Mouse (Mus musculus) cerebellum, adult 11 months (tissue): ENCODE results near the gene Hibadh.
"Not testable (repeated sequence)": the region's sequence is repeated elsewhere in the genome, so short reads cannot be mapped to it uniquely, and the experiment has no call there.

ENCODE experiments used
- DNase-seq: peaks from one replicate; pipeline ENCODE4 v3.0.0; 2022

The Hibadh gene

DNA sequence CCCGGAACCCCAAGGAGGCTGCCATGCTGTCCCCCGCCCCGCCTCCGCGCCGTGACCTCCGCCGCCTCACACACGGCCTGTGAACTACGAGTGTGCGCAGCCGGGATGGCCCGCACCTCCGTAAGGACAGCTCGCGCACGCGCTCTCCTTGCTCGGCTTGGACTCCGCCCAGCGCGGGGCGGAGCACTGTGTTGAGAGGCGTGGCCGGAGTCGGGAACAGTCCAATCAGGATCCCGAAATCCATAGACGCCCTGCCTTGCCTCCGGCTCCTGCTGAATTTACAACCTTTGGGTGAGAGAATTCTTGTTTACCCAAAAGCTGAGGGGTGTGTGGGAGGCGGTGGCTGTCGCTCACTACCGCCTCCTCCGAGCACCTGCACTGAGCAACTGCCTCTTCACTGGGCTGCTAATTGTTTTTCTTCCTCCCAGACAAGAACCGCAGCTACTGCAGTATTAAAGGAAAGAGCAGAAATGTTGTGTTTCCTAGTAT, at the start of gene Hibadh:
TSS of gene Hibadh (minus strand) at position 166 of the 489 bp plus-strand sequence.
- DNase-seq = peak; percentile 99

DNA sequence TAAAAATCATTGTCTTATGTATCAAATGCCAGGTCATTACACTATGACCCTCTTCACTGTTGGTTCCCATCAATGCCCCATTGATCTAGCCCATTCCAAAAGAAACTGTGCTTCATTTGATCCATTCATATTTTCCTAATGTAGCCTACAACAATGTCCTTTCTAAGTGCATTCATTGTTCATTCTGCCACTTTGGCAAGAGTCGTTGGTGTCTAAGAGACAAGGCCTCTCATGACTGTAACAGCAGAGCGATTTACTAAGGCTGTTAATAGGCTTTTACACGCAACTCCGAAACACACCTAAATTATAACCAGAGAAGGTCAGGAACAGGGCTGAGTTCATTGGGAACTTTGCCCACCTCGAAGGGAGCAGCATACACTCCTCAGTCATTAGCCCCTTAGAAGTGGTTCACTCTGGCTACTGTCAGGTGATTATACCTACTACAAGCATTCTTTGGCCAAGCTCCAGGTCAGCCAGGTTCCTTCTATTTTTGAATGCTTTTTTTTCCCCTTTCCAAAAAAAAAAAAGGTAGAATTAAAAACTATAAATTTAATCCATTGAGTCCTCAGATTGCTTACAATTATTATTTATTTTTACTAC, 46.8 kb upstream of the Hibadh start:
- DNase-seq = no peak

DNA sequence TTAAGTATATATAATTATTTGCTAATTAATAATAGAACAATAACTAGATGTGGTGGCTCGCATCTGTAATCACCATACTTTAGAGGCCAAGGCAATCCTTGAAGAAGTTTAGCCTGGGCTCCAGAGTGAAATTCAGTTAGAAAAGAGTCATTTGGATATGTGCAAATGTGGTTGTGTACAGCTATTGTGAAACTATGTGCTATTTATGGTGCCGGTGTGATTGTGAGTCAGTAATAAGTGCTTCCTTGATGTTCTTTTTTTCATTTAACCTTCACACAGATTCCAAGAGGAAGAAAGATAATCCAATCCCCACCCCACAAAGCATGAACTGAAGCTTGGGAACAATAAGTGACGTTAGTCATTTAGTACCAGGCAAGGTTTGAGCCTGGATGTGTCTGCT, 42.4 kb upstream of the Hibadh start:
- no peak for DNase-seq

- DNase-seq = no peak
These were observed 41.8 kb upstream of the Hibadh start for GRCm38 (mm10) chr6:52681847-52682485.

DNA sequence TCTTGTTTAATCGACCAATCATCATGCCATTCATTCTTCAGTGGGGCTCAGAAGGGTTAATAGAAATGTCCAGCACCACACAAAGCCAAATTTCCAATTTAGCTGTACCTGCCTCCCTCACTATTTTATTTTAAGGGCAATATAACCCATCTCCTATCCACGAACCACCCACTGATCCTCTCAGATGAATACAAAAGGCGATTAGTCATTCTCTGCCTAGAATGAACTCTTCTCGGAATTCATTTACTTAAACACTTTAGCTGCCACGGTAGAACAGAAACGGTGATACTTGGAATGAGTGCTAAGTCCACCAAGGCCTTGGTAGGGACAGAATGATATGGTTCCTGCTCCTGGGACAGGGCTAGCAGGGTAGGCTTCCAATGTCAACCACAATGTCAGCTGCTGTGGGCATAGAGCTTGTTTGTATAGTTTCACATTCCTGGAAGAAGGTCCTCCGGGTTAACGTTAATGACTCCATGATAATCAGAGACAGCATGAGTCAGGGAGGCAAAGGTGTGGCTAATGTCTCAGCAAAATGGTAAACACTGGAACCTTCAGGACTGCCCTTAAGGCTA, 40.4 kb upstream of the Hibadh start:
- DNase-seq = no peak

- DNase-seq = no peak
These were observed 39.4 kb upstream of the Hibadh start for GRCm38 (mm10) chr6:52679565-52679964.

DNA sequence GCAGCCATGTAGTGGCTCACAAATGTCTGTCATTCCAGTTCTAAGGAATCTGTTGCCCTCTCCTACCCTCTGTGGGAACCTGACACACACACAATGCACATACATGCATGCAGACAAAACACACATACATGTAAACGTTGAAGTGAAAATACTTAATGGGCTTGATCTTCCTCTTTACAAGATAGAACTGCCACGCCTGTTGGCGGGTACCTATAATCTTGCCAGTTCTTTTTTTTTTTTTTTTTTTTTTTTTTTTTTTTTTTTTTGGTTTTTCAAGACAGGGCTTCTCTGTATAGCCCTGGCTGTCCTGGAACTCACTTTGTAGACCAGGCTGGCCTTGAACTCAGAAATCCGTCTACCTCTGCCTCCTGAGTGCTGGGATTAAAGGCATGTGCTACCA, 37.3 kb upstream of the Hibadh start:
- not testable (repeated sequence) for DNase-seq

DNA sequence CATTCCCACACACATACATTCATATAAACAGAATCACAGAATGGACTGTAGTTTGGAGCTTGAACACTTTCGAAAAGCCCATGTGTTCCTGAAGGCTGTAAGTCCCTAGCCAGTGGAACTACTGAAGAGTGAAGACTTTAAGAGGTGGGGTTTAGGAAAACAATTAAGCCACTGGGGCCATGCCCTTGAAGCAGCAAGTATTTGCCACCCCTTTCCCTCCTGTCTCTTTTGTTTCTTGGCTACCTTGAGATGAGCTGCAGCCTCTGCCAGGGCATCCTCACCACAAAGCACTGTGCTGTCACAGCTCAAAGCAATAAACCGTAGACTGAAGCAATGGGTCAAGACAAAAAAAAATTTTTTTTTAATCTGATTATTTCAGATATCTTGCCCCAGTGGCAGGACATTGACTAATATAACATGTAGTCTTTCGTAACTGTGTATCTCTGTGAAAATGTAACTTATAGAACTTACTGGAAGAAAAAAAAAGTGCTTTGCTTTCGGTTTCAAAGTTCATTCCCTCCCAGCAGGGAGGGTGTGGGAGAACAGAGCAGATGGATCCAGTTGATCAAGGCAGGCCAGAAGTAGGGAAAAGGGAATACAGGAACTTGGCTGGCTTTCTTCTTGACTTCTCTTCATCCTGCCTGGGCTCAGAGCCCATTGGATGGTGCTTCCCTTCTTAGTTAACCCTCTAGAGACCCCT, 35.2 kb upstream of the Hibadh start:
- DNase-seq = no peak

- DNase-seq = no peak
These were observed 34.4 kb upstream of the Hibadh start for GRCm38 (mm10) chr6:52674541-52674940.

GRCm38 (mm10) chr6:52673706-52674105, 33.5 kb upstream of the Hibadh start:
- no peak for DNase-seq

DNA sequence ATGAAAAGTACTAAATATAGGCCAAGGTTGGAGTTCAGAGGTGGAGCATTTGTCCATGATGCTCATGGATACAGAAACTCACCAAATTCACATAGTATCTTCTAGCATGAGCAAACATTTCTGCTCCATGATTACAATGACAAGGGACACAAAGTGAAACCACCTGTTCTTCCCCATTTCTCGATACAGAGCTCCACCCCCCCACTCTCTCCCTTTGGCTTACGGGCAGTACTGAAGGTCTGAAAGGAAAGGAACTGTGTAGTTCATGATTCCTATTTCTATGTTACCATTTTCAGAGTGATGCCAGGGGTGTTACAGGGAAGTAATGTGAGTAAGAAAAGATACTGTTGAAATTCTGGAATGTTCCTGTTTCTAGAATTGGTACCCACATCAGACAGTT, 32.4 kb upstream of the Hibadh start:
- no peak for DNase-seq

GRCm38 (mm10) chr6:52671791-52672190, 31.6 kb upstream of the Hibadh start:
- no peak for DNase-seq

GRCm38 (mm10) chr6:52669878-52670277, 29.7 kb upstream of the Hibadh start:
- DNase-seq = not testable (repeated sequence)

DNA sequence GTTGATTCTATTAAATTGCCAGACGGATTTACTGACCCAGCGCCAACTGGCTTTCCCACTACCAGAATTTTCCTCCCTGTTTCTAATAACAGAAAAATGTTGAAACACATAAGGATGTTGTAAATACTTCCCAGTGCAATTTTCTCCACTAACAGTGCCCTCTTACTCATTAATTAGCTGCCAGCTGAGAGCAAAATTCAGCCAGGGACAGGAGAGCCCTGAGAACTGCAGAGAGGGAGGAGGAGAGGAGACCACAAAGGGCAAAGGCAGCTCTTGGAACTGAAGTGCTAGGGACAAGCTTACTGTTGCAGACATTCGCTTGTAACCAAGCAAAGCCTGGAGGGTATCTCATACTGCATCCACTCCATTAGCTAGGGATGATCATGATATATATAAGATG, 27.5 kb upstream of the Hibadh start:
- no peak for DNase-seq

- no peak for DNase-seq
These were observed 22.8 kb upstream of the Hibadh start for GRCm38 (mm10) chr6:52663021-52663420.

DNA sequence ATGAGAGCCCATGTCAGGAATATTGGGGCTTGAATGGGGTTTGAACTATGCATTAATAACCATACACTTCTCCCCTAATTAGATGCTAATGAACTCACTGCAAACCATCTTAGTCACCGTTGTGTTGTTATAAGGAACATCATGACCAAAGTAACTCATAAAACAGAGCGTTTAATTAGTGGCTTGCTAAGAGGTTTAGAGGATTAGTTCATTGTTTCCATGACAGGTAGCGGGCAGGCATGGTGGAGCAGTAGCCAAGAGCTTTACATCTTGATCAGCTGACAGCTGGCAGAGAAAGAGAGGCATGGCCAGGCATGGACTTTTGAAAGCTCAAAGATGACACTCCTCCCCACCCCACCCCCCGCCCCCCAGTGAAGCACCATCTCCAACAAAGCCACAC, 15.1 kb upstream of the Hibadh start:
- no peak for DNase-seq

DNA sequence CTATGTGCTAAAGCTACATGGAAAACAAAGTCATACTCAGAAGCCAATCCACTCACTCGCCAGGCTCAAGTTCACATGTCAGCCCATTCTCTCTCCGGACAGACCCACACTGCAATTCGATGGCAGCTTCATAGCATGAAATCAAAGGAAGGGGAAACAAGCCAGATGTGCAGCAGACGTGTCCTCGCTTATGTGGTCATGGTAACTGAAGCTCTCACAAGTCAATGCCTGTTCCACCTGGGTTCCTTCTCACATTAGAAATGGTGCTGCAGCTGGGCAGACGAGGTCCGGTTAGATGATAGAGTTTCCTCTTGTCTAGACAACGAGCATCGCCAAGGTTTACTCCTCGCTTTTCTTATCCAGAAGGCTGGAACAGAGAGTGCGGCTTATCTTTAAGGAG, 8.6 kb upstream of the Hibadh start:
- no peak for DNase-seq

- no peak for DNase-seq
These were observed 7.8 kb upstream of the Hibadh start for GRCm38 (mm10) chr6:52648031-52648430.

GRCm38 (mm10) chr6:52645926-52646325, 5.7 kb upstream of the Hibadh start:
- DNase-seq = no peak

DNA sequence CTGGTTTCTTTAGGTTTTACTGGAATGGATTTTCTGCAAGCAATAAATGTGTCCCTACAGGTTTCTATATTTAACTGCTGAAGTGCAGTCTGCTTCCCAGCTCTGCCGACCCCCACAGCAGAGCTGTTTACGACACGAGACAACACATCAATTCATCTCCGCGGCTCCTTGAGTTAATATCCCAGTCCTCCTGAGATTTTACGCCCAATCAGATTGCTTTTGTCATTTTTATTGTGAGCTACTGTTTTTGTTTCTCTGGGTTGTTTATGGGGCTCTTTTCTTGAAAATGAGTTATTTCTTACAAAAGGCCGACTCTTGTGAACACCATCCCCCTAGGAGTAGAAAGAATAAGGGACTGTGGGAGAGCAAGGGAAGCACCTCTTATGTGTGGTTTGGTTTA, 2.0 kb upstream of the Hibadh start:
- DNase-seq = no peak

DNA sequence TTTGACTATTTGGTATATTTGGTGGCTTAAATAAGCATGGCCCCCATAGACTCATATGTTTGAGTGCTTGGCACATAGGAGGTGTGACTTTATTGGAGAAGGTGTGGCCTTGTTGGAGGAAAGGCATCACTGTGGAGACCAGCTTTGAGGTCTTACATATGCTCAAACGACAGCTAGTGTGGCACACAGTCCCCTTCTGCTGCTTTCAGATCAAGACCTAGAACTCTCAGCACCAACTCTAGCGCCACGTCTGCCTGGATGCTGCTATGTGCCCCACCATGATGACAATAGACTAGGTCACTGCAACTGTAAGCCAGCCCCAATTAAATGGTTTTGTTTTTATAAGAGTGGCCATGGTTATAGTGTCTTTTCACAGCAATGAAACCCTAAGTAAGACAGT, 887 bp upstream of the Hibadh start:
- peak; percentile 6 for DNase-seq

GRCm38 (mm10) chr6:52639546-52640223, 504 bp downstream of the Hibadh start:
- DNase-seq = no peak

GRCm38 (mm10) chr6:52638471-52639185, 1.6 kb downstream of the Hibadh start:
- DNase-seq = no peak
